Mouse (Mus musculus) kidney, adult 2 months (tissue): ENCODE results near the gene Tex45.

Experiments used
- CTCF ChIP-seq: fragments of 200-500 bp; conservative IDR thresholded peaks from 2 replicates; pipeline ENCODE4 v1.5.1; 2011; ENCODE audit warnings: low read depth, mild to moderate bottlenecking, control low read depth, low read length, moderate library complexity, mixed read lengths; ENCODE audit not compliant: insufficient read depth, insufficient read length
- POLR2A ChIP-seq: fragments of 200-500 bp; IDR thresholded peaks from one replicate; pipeline ENCODE4 v1.6.1; 2011; ENCODE audit warnings: low read depth, low read length, control low read depth

DNA sequence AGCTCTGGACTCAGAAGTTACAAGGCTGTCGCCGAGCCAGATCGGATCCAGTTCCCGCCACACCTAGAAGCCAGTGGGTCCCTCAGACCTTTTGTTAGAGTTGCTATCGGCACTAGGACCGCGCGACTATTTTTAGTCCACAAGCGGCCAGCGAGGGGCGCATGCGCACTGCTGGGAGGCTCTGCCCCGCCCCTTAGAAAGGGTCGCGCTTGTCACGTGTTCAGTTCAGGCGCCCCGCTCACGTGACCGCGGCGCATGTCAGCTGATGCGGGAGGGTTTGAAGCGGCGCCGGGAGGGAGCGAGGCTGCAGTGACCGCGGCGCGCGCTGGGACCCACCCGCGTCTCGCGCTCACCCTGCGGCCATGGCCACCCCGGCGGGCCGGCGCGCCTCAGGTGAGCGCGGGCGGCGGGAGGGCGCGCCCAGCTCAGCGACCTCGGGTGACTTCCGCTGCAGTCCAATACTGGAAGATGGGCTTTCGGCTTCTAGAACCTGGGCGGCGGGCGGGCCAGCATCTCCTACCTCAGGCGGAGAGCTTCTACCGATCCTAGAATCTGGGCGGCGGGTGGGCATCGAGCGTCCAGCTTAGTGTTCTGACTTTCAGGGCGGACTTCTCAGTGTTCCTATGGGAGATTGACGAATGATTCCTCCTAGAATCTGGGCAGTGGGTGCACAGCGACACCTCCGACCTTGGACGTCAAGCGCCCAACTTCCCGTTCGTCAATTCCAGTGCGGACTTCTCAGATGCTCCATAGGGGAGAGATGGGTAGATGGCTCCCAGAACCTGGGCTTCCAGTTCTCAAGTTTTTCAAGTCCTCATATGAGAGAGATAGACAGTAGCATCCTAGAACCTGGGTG, 29.8 kb downstream of the Tex45 start, which contains the start of gene Mcoln1:
- no peak for TF ChIP-seq CTCF
- TF ChIP-seq POLR2A: peak; percentile 75
